Mouse (Mus musculus): ENCODE data around the gene Ddx39b. TPM values are rescaled to one million over a fixed set of nuclear protein-coding genes. Genes with fewer than 3 reads are reported as not detected.

Ddx39b gene
- total RNA-seq (2023) = 474 TPM

GRCm38 (mm10) chr17:35241305-35242014, at the start of gene Ddx39b:
Gene Ddx39b, plus strand, starts transcription at chr17:35241746.

GRCm38 (mm10) chr17:35193881-35194843, 47.4 kb upstream of the Ddx39b start, which contains the start of gene Ltb:
Gene Ltb, plus strand, starts transcription at chr17:35194439.

DNA sequence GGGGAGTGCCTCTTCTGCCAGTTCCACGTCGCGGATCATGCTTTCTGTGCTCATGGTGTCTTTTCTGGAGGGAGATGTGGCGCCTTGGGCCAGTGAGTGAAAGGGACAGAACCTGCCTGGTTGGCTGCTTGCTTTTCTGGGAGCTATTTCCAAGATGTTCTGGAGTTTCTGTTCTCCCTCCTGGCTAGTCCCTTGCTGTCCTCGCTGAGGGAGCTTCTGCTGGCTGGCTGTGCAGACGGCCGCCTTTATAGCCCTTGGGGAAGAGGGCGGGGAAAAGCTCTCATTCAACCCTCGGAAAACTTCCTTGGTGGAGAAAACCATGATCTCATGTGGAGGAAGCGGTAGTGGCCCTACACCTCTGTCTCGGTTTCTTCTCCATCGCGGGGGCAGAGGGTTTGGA, 39.8 kb upstream of the Ddx39b start, which contains the start of gene Tnf:
TSS of gene Tnf (minus strand) at position 221 of the 400 bp plus-strand sequence.

GRCm38 (mm10) chr17:35204494-35205379, 36.8 kb upstream of the Ddx39b start, which contains the start of gene Lta:
Gene Lta, minus strand, starts transcription at chr17:35205351.

GRCm38 (mm10) chr17:35220156-35220952, 21.2 kb upstream of the Ddx39b start, which contains the start of gene Gm16181:
Gene Gm16181, plus strand, starts transcription at chr17:35220834.

GRCm38 (mm10) chr17:35233114-35233980, 8.2 kb upstream of the Ddx39b start, which contains the start of gene Atp6v1g2:
Gene Atp6v1g2, plus strand, starts transcription at chr17:35233660.

DNA sequence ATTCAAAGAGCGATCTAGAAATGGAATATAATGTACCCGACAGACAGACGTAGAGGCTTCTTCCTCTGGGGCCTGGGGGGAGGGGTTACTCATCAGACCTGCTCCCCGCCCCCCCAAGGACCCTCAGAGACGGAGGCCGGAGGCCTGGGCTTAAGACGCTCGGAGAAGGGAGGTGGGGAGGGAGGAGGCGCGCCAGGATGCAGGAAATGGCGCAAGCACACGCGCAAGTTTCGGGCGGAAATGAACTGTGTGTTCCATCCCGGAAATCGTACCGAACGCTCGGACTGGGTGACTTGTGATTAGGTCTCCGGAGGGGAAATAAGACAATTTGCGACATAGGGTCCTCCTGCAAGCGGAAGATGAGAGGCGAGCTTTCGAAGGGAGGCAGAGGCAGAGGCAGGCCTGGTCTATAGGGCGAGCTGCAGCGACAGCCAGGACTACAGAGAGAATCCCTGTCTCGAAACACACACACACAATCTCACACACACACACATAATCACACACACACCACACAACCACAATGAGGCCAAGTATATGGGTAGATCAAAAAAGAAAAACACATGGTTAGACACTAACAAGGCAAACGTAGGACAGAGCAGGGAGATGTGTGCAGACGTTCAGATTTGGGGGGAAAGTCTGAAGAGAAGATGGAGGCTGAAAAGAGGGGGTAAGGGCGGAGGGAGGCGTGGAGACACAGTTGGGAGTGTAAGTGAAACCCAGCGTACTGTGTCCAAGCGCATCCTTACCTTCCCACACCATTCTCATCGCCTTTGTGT, 5.7 kb upstream of the Ddx39b start, which contains the start of gene Nfkbil1:
TSS of gene Nfkbil1 (minus strand) at position 179 of the 776 bp plus-strand sequence.

GRCm38 (mm10) chr17:35262664-35263522, 21.3 kb downstream of the Ddx39b start, which contains the start of gene H2-D1:
Gene H2-D1, plus strand, starts transcription at chr17:35262730.

Other genes starting within 250 kb of the Ddx39b start
- 84.6 TPM for gene Vars, start 240.8 kb upstream of the Ddx39b start, total RNA-seq (2023)
- 0.21 TPM for gene Vwa7, start 225.2 kb upstream of the Ddx39b start, total RNA-seq (2023)
- gene Sapcd1, start 213.7 kb upstream of the Ddx39b start, total RNA-seq (2023) = not detected
- gene Msh5, start 195.0 kb upstream of the Ddx39b start, total RNA-seq (2023) = 3.9 TPM
- gene Clic1, start 191.8 kb upstream of the Ddx39b start, total RNA-seq (2023) = 157 TPM
- 2.5 TPM for gene Ddah2, start 182.7 kb upstream of the Ddx39b start, total RNA-seq (2023)
- not detected for gene Ly6g6c, start 176.4 kb upstream of the Ddx39b start, total RNA-seq (2023)
- gene Mpig6b, start 175.6 kb upstream of the Ddx39b start, total RNA-seq (2023) = 0.27 TPM
- gene Ly6g6e, start 164.8 kb upstream of the Ddx39b start, total RNA-seq (2023) = not detected
- gene Ly6g6d, start 163.7 kb upstream of the Ddx39b start, total RNA-seq (2023) = not detected
- not detected for gene Ly6g6f, start 156.1 kb upstream of the Ddx39b start, total RNA-seq (2023)
- 69.9 TPM for gene Abhd16a, start 152.5 kb upstream of the Ddx39b start, total RNA-seq (2023)
- not detected for gene Ly6g5c, start 133.5 kb upstream of the Ddx39b start, total RNA-seq (2023)
- gene Ly6g5b, start 126.3 kb upstream of the Ddx39b start, total RNA-seq (2023) = 0.83 TPM
- gene Gpank1, start 120.3 kb upstream of the Ddx39b start, total RNA-seq (2023) = 27.0 TPM
- gene Csnk2b, start 119.7 kb upstream of the Ddx39b start, total RNA-seq (2023) = 141 TPM
- gene D17H6S53E, start 115.4 kb upstream of the Ddx39b start, total RNA-seq (2023) = 20.6 TPM
- not detected for gene Apom, start 109.7 kb upstream of the Ddx39b start, total RNA-seq (2023)
- gene Bag6, start 106.6 kb upstream of the Ddx39b start, total RNA-seq (2023) = 438 TPM
- 294 TPM for gene Prrc2a, start 76.8 kb upstream of the Ddx39b start, total RNA-seq (2023)
- gene Aif1, start 65.7 kb upstream of the Ddx39b start, total RNA-seq (2023) = 3.0 TPM
- 14.3 TPM for gene Lst1, start 53.3 kb upstream of the Ddx39b start, total RNA-seq (2023)
- 538 TPM for gene Ltb, start 47.3 kb upstream of the Ddx39b start, total RNA-seq (2023)
- 18.7 TPM for gene Tnf, start 39.7 kb upstream of the Ddx39b start, total RNA-seq (2023)
- gene Lta, start 36.4 kb upstream of the Ddx39b start, total RNA-seq (2023) = 15.2 TPM
- not detected for gene Gm16181, start 20.9 kb upstream of the Ddx39b start, total RNA-seq (2023)
- gene Atp6v1g2, start 8.1 kb upstream of the Ddx39b start, total RNA-seq (2023) = 1.6 TPM
- gene Nfkbil1, start 6.0 kb upstream of the Ddx39b start, total RNA-seq (2023) = 10.8 TPM
- gene H2-D1, start 21.0 kb downstream of the Ddx39b start, total RNA-seq (2023) = 2,421 TPM
- 14.8 TPM for gene H2-Q1, start 78.7 kb downstream of the Ddx39b start, total RNA-seq (2023)
- gene H2-Q2, start 100.5 kb downstream of the Ddx39b start, total RNA-seq (2023) = 16.7 TPM
- gene H2-Q4, start 137.9 kb downstream of the Ddx39b start, total RNA-seq (2023) = 511 TPM
- gene H2-Q6, start 183.1 kb downstream of the Ddx39b start, total RNA-seq (2023) = 107 TPM
- gene H2-Q7, start 197.4 kb downstream of the Ddx39b start, total RNA-seq (2023) = 390 TPM
- gene H2-Q10, start 228.3 kb downstream of the Ddx39b start, total RNA-seq (2023) = 74.1 TPM